Mouse (Mus musculus) thymus, adult 2 months (tissue): ENCODE results near the gene Dock1.

Experiments used
- CTCF ChIP-seq: fragments of 200-500 bp; IDR thresholded peaks from 2 replicates; pipeline ENCODE4 v1.5.1; 2012; ENCODE audit warnings: mild to moderate bottlenecking, control low read depth, low read length, moderate library complexity, borderline replicate concordance; ENCODE audit not compliant: control insufficient read depth, poor library complexity, insufficient read depth; ENCODE audit errors: extremely low read depth
- POLR2A ChIP-seq: fragments of 200-500 bp; IDR thresholded peaks from 2 replicates; pipeline ENCODE4 v1.6.1; 2012; ENCODE audit warnings: mild to moderate bottlenecking, low read length, control low read depth, moderate library complexity; ENCODE audit not compliant: control insufficient read depth, poor library complexity, insufficient read depth; ENCODE audit errors: extremely low read depth

GRCm38 (mm10) chr7:134823891-134824290, 153.4 kb downstream of the Dock1 start:
- TF ChIP-seq POLR2A (no peak), CTCF (no peak)
